Mouse (Mus musculus): ENCODE measurements at regions not wholly inside any gene's neighbourhood (a gene's known extent, or its start where the extent isn't known, plus 50 kb on each side); places are given as distances from the start of the nearest gene placed in this dataset.
A peak's percentile ranks its signal among the peaks of the same experiment; 100 is the strongest.

- DNase-seq (ENCODE audit: low read depth, low spot score): no peak
Observed at GRCm38 (mm10) chr5:54254005-54254404, 255.7 kb downstream of the Stim2 start.

DNA sequence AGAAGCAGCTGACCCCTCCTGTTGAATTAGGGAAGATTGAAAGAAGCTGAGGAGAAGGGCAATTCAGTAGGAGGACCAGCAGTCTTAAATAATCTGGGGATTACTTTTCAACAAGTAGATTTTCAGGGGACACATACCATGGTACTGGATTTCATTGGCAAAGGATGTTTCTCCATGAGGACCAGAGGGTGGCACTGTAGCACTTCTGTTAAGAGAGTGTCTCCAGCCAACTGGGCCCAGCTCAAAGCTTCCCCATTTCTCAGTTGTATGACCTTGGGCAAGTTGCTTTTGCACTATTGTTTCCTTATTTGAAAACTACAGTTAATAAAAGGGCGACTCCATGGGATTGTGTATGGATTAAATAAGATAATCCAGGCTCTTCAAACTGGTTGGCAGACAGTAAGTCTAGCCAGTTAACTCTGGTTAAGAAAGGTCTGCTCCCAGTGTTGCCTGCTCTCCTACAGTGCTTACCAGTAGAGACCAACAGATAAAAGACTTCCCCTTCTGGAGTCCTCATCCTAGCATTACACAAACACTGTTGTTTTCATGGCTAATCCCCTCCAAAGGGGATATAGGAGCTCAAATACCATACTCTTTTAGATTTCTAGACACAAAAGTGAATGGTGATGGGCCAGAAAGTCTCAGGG is 259.9 kb downstream of the Stim2 start:
- DNase-seq (ENCODE audit: low read depth, low spot score): peak; percentile 53

DNA sequence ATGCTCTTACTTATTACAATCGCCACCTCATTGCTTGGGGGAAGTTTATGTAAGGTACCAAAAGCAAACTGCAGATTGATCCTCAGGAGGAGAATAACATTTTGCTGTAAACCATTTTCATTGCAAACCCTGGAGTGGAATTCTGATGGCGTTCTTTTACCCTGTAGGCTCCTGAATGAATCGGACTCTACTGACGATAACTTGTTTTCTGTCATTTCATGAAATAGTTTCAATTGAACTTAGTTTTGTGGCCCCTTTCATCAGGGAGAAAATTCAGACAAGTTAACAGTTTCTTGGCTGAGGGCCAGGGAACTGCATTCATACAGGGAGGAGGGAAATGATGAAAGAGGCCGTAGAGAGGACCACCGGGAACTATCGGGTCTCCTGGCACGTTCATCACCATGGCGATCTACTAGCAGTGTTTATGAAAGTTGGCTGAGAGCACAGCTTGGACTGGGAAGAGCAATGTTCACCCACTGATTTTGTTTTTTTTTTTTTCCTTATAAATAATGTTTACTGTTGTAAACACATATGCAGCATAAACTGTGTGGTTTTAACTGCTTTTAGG is 266.7 kb downstream of the Stim2 start:
- DNase-seq (ENCODE audit: low read depth, low spot score): no peak

- DNase-seq (ENCODE audit: low read depth, low spot score): no peak
Observed at GRCm38 (mm10) chr5:54267905-54268590, 269.7 kb downstream of the Stim2 start.

- no peak for DNase-seq (ENCODE audit: low read depth, low spot score)
Observed at GRCm38 (mm10) chr5:54279357-54279756, 281.1 kb downstream of the Stim2 start.

- peak; percentile 31 for DNase-seq (ENCODE audit: low read depth, low spot score)
Observed at GRCm38 (mm10) chr5:54280670-54281069, 282.4 kb downstream of the Stim2 start.

- DNase-seq (ENCODE audit: low read depth, low spot score): no peak
Observed at GRCm38 (mm10) chr5:54281121-54281520, 282.8 kb downstream of the Stim2 start.

DNA sequence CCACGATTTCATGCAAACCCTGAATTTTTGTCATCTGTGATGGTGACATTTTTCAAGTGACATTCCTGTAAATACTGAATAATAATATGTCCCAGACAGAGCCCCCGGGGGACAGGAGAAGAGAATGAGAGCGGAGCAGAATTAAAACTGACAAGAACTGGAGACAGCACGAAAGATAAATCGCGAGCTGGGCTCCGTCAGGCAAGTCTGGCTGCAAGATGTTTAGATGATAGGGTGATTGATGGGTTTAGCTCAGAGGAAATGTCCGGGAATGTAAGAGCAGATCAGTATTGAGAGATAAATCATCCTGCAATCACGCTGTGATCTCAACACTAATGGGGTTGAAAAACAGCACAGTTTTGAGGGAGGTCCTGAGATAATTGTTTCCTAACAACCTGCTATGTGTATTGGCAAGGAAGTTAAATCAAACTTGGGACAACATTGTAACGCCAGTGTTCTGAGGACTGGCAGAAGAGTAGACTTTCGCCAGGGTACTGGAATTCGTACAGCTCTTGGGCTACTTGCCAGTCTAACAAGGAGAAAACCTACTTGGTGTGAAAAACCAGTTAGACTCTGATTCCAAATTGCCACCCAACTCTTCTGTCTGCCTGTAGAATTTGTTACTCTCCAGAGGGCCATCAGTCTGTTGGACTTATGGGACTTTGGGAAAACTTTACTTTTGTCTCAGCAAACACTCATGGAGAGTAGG is 292.2 kb downstream of the Stim2 start:
- no peak for DNase-seq (ENCODE audit: low read depth, low spot score)

DNA sequence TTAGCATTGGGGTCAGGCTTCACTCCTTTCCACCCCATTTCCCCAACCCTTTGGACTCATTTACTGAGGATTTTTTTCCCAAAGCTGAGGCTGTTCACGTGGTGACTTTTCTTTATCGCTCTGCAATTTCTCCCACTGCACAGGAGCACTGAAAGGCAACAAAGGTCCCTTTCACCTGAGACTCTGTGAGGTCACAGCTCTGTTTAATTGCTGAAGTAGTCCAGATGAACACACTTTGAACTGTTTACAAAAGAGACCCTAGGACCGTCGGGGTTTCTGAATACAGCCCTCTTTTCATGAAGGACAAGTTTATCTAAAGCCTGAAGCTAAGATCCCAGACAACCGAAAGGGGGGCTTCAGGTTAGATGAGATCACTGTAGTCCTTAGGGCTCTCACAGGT is 293.6 kb downstream of the Stim2 start:
- DNase-seq (ENCODE audit: low read depth, low spot score): no peak

DNA sequence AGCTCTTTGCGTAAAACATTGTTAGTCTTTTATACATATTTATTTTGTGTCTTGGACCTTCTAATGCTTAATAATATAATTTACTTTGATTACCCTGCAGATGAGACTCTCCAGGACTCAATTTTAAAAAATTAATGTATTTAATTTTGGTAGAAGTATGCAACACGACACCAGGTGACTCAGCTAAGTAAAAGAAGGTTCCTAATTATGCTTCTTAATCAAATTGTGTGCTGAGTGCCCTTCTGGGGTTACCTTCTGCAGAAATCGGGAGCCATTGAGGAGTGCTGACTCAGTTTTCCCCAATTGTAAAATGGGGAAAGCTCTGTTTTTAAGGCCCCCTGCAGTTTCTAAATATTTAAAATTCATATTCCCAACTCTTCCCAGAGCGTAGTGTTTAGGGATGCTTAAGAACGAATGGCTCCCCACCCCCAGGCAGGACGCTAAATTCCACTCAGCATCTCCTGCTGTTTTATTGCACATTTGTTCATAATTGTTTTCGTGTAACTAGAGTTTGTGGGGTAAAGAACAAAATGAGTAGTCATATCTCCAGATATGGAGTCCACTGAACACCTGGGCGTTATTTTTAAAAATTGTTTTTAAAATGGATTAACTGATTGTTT is 315.5 kb downstream of the Stim2 start:
- no peak for DNase-seq (ENCODE audit: low read depth, low spot score)

GRCm38 (mm10) chr5:54330415-54330814 is 332.1 kb downstream of the Stim2 start:
- no peak for DNase-seq (ENCODE audit: low read depth, low spot score)

DNA sequence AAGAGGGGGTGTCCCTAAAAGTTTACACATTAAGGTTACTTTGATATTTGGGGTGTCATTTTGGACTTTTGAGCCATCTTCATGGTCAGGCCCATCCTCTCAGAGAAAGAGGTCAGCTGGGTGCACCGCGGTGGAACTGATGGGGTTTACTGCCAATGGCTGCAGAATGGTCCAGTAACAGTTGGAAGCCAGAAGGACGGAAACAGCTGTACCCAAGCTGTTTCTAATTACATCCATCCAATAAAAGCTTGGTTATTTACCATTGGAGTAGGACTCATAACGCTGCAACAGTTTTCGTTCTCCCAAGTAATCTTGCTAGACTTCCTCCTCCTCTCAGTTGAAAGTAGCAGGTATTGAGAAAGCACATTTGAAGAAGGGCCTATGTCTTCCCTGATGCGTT is 344.7 kb downstream of the Stim2 start:
- no peak for DNase-seq (ENCODE audit: low read depth, low spot score)

DNA sequence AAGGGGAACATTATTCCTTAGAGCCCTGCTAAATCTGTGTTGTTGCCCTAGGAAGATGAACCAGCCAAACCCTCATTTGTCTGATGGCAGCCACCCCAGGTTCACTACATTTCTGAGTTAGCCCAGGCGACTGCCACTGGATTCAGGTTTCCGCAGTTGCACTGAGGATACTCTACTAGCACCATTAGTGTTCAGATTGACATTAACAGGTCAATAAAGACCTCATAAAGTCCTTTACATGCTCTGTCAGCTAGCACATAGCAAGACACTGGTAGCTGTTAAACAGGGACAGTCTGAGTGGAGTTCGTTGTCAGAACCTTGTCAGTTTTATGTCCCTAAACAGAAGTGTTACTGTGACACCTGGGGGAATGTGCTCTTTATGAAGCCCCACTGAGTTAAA is 345.1 kb downstream of the Stim2 start:
- DNase-seq (ENCODE audit: low read depth, low spot score): no peak

DNA sequence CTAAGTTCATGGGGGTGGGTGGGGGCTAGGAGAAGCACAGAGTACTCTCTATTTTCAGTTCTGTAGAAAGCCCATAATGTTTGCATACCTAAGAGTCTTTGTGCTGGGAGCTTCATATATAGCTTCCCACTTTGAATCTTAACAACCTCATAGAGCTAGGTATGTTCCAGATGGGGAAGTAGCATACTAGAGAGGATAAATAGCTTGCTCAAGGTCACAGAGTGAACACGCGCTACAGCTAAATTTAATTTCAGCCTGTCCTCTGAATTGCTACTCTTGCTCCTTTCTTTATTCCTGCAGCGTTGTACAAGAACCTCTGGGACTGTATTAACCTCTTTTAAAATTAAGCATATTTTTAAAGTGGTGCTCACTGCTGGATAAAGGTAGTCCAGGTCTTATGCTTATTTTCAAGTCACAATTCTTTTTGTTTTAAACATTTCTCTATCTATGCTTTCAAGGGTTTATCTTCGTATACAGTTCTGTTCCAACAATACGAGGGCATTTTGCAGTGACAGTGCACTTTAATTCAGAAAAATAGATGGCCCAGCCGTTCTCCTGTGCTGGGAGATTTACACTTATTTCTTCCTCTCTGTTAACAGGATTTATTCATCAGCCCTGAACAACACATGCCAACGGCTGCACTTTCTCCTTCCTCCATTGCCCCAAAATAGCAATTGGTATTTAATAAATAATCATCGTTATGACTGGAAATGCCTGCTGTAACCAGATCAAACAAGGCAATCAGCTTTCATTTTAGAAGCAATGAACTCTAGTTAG is 350.7 kb downstream of the Stim2 start:
- DNase-seq (ENCODE audit: low read depth, low spot score): no peak

DNA sequence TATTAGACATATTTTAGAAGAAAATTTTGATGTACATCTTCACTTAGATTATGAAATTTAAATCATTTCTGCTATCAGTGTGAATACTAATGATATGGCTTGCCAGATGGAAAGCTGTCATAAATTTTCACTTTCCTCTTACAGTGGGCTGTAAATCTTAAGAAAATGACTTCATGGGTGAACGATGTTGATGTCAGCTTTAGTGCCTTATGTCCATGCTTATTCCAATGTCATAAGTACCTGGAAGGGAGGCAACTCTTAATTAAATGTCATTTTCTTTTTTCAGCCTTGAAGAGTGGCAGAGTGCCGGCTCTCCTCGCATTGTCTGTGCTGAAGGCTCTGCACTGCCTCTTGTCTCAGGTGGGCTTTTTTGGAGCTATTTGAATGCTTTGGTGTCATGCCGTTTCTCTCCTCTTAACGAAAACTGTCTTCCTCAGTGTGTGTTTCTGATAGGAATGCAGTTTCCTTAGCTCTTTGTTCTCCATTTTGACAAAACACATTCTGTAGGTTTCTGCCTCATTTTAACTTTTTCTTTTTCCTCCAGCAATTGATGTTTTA is 351.6 kb downstream of the Stim2 start:
- DNase-seq (ENCODE audit: low read depth, low spot score): no peak

DNA sequence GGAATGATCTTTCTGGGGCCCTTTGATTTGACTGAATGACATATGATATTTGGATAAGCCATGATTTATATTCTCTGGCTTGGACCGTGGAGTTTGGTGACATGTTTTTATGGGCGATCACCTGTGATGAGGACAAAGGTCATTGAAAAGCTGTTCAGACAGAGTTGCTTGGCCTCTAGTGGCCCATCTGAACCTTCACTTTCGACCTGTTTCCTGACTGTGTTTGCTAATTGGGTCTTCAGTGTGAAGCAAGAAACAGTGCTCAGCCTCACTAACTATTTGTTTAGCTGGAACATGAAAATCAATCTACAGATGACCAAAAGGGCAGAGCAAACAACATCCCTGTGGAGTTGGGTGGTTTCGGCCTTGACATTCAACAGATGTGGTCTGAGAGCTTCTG is 357.8 kb downstream of the Stim2 start:
- no peak for DNase-seq (ENCODE audit: low read depth, low spot score)

GRCm38 (mm10) chr5:54357501-54357900 is 359.2 kb downstream of the Stim2 start:
- no peak for DNase-seq (ENCODE audit: low read depth, low spot score)

GRCm38 (mm10) chr5:54358221-54358620 is 359.9 kb downstream of the Stim2 start:
- DNase-seq (ENCODE audit: low read depth, low spot score): no peak
